Mouse (Mus musculus) stomach, postnatal 0 days (tissue): ENCODE data around the gene Tspan32. TPM values are rescaled to one million over a fixed set of nuclear protein-coding genes. Genes with fewer than 3 reads are reported as not detected.

ENCODE experiments used
- ATAC-seq: fragments of 200-750 bp; cut with Nextera tagmentation; 2 replicates; pipeline ENCODE4 v1.8.0; 2017; ENCODE audit not compliant: low FRiP score, low TSS enrichment
- DNase-seq: peaks from one replicate; pipeline ENCODE4 v3.0.0-alpha.2; 2016; ENCODE audit warnings: low spot score
- H3K27ac ChIP-seq: fragments of 300-500 bp; sonication (generic); replicated peaks from 2 replicates; pipeline ENCODE4 v1.5.1; 2014; ENCODE audit warnings: mild to moderate bottlenecking, control low read depth
- H3K27me3 ChIP-seq: fragments of 300-500 bp; sonication (generic); 2 replicates; pipeline ENCODE4 v1.6.1; 2014; ENCODE audit warnings: low read length; ENCODE audit not compliant: control insufficient read depth, insufficient read depth
- H3K36me3 ChIP-seq: fragments of 300-500 bp; sonication (generic); 2 replicates; pipeline ENCODE4 v1.6.1; 2014; ENCODE audit warnings: low read length, mixed read lengths; ENCODE audit not compliant: control insufficient read depth, insufficient read depth
- H3K4me1 ChIP-seq: fragments of 300-500 bp; sonication (generic); replicated peaks from 2 replicates; pipeline ENCODE4 v1.6.1; 2014; ENCODE audit warnings: antibody characterized with exemption; ENCODE audit not compliant: control insufficient read depth, insufficient read depth
- H3K4me2 ChIP-seq: fragments of 300-500 bp; sonication (generic); replicated peaks from 2 replicates; pipeline ENCODE4 v1.6.1; 2014; ENCODE audit warnings: low read depth, mild to moderate bottlenecking, control low read depth, moderate library complexity
- H3K4me3 ChIP-seq: fragments of 300-500 bp; sonication (generic); 2 replicates; pipeline ENCODE4 v1.5.1; 2014; ENCODE audit warnings: low read depth, low read length, control low read depth
- H3K9ac ChIP-seq: fragments of 300-500 bp; sonication (generic); 2 replicates; pipeline ENCODE4 v1.6.1; 2014; ENCODE audit warnings: mild to moderate bottlenecking, low read length, control low read depth, mixed read lengths
- H3K9me3 ChIP-seq: fragments of 300-500 bp; sonication (generic); 2 replicates; pipeline ENCODE4 v1.6.1; 2016; ENCODE audit warnings: low read length; ENCODE audit not compliant: control insufficient read depth
- CTCF ChIP-seq: IDR thresholded peaks from 2 replicates; pipeline ENCODE4 v1.5.1; 2016; ENCODE audit warnings: antibody characterized with exemption, low read depth, mild to moderate bottlenecking, moderate library complexity
- EP300 ChIP-seq: optimal IDR thresholded peaks from 2 replicates; pipeline ENCODE3; 2016; ENCODE audit warnings: antibody characterized with exemption
- whole genome bisulfite sequencing: fragments of 180-500 bp; shearing (Covaris S2); extraction: QIAGEN DNeasy Blood & Tissue Kit; methylation state at CpG from one replicate; pipeline ENCODE4 v1.1.7; 2014; 5-methylcytosine and 5-hydroxymethylcytosine counted together
- polyA plus RNA-seq: library from polyadenylated mRNA; unstranded; fragments of >200 nt; fragmentation: Nextera tagmentation; extraction: Ambion mirVana; gene quantifications from 2 replicates; pipeline ENCODE4 v1.2.1, GENCODE M21; 2015

The Tspan32 gene
- polyA plus RNA-seq, 1 experiment from 2014 or later: 0.61 TPM

DNA sequence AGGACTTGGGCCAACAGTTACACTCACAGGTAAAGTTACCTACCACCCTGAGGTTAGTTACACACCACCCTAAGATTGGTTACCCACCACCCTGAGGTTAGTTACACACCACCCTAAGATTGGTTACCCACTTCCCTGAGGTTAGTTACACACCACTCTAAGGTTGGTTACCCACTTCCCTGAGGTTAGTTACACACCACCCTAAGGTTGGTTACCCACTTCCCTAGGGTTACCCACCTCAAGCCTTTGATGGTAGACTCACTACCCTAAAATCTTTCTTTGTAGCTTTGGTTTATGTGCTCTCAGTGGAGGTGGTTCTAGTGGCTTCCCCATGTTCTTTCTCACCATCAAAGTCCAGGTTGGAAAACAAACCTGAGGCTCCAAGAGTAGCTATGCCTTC is 9.8 kb upstream of the Tspan32 start:
- no peak for TF ChIP-seq CTCF
- TF ChIP-seq EP300: no peak
- Histone ChIP-seq H3K9ac (no peak overlapping the region), H3K4me3 (no peak overlapping the region), H3K4me1 (no peaks in the 10 kb centered on the region), H3K27ac (no peak overlapping the region), H3K27me3 (no peaks in the 10 kb centered on the region), H3K36me3 (no peaks in the 10 kb centered on the region), H3K9me3 (no peaks in the 10 kb centered on the region), H3K4me2 (no peak overlapping the region)
- ATAC-seq: no peak
- DNase-seq: no peak

DNA sequence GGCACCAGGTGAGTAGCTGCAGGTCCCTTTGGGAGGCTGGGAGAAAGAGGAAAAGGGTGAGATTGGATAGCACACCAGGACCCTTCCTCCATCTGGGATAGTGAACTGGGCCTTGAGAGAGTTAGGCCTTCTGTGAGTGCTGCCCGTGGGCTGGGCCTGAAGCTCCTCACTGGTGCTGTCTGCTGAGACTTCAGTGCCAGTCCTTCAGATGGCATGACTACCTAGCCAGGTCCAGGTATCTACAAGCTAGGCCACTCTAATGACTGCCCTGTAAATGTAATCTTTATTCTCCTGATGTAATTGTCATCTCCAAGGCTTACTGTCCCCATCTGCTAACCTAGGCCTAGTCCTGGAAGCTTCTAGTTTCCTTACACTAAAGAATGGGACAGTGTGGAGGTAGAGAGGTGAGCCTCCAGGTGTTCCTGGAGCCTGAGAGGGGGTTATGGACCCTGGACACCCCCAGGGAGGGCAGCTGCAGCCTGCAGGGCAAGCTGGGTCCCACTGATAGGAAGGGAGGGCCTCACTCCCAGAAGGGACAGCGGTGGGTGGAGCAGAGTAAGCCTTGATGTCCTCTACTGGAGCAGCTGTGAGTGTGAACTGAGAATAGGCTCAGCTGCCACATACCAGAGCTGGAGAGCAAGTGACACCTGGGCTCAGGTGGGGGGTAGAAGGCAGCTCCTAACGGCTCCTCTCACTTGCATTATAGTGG is 9.1 kb upstream of the Tspan32 start:
- Histone ChIP-seq H3K4me3 (no peak overlapping the region), H3K36me3 (no peaks in the 10 kb centered on the region), H3K4me2 (no peak overlapping the region), H3K27ac (no peak overlapping the region), H3K27me3 (no peaks in the 10 kb centered on the region), H3K9me3 (no peaks in the 10 kb centered on the region), H3K9ac (no peak overlapping the region), H3K4me1 (no peaks in the 10 kb centered on the region)
- ATAC-seq (no peak), DNase-seq (no peak)
- TF ChIP-seq CTCF (no peak), EP300 (no peak)
- 59% methylated on average over 3 of the region's 3 CpGs for WGBS

- ATAC-seq (no peak), DNase-seq (no peak)
- H3K9me3 ChIP-seq: no peaks in the 10 kb centered on the region
- H3K4me3 ChIP-seq: no peak overlapping the region
- TF ChIP-seq EP300 (no peak), CTCF (no peak)
- no peaks in the 10 kb centered on the region for H3K36me3 ChIP-seq
- H3K4me2 ChIP-seq: no peak overlapping the region
- H3K4me1 ChIP-seq: no peaks in the 10 kb centered on the region
- no peak overlapping the region for H3K27ac ChIP-seq
- H3K27me3 ChIP-seq: no peaks in the 10 kb centered on the region
- WGBS: 78% methylated on average over 2 of the region's 2 CpGs
- no peak overlapping the region for H3K9ac ChIP-seq
Measured at GRCm38 (mm10) chr7:142996998-142997397, 7.8 kb upstream of the Tspan32 start.

DNA sequence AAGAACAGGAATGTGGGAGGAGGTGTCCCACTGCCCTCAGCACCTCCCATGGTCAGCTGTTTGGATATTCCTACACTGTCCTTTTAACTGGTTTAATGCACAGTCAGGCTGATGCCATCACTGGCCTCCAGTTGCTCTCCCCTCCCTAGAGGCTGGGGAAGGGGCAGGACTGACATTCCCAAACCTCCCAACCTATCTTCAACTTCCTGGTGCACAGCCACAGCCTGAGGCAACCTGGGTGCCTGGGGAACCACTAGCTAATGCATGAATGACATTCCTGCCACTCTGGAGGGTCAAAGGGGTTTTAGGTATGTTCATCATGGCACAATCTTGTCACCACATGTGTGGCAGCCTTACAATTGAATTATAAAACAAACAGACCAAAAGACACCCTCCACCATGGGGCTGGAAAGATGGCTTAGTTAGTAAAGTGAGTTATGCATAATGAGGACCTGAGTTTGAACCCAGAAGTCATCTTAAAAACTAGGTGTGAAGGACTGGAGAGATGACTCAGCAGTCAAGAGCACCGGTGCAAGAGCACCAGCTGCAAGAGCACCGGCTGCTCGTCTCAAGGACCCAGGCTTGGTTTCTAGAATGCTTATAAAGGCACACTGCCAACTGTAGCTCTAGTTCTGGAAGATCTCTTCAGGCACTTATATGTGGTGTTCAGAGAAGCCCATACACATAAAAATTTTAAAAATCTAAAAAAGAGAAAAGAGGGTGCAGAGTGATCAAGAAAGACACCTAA is 7.3 kb upstream of the Tspan32 start:
- Histone ChIP-seq H3K4me3 (no peak overlapping the region), H3K9me3 (no peaks in the 10 kb centered on the region), H3K27me3 (no peaks in the 10 kb centered on the region), H3K4me1 (no peaks in the 10 kb centered on the region), H3K27ac (no peak overlapping the region), H3K9ac (no peak overlapping the region), H3K36me3 (no peaks in the 10 kb centered on the region), H3K4me2 (no peak overlapping the region)
- DNase-seq (no peak), ATAC-seq (no peak)
- TF ChIP-seq CTCF (no peak), EP300 (no peak)
- 10% methylated on average over 3 of the region's 3 CpGs for WGBS

- H3K36me3 ChIP-seq: no peaks in the 10 kb centered on the region
- no peaks in the 10 kb centered on the region for H3K9me3 ChIP-seq
- no peak overlapping the region for H3K9ac ChIP-seq
- H3K27ac ChIP-seq: no peak overlapping the region
- H3K4me2 ChIP-seq: no peak overlapping the region
- TF ChIP-seq CTCF (peak; percentile 79), EP300 (no peak)
- H3K27me3 ChIP-seq: no peaks in the 10 kb centered on the region
- peak; percentile 44; the same call in 1 of the 2 replicates for ATAC-seq
- peak; percentile 71 for DNase-seq
- no peaks in the 10 kb centered on the region for H3K4me1 ChIP-seq
- 23% methylated on average over 3 of the region's 3 CpGs for WGBS
- H3K4me3 ChIP-seq: no peak overlapping the region
Measured at GRCm38 (mm10) chr7:143002679-143003078, 2.2 kb upstream of the Tspan32 start.

DNA sequence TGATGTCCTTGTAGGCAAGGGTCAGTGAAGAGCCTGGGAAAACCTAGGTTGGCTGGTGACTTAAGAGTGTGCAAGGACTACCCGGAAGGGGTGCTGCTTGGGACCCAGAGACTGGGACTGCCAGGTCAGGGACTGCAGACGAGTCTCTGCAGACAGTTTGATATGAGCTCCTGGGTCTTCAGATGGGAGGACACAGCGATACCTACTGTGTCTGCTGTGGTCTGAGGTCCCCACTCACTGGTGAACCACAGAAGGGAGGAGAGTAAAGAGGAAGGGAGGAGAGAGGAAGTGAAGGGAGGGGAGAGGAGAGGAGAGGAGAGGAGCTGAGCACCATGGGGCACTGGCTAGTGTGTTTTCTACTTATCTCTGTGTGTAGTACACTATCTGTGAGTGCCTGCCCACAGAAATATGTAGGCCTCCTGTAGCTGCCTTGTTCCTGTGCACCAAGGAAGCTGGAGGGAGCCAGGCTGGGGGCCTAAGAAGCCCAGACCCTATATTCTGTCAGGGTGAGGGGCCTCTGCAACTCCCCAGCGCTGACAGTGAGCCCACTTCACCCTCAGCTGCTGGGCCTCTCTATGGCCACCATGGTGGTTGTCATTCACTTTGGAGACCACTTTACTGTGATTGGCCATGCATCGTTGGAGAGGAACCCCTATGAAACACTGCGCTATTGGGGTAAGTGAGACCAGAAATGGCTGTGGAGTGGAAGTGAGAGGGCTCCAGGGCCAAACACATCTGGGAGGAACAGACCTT is 674 bp downstream of the Tspan32 start:
- Histone ChIP-seq H3K4me3 (no peak overlapping the region), H3K27ac (no peak overlapping the region)

More for the DNA sequence above, 674 bp downstream of the Tspan32 start:
- no peaks in the 10 kb centered on the region for H3K9me3 ChIP-seq
- no peaks in the 10 kb centered on the region for H3K36me3 ChIP-seq
- DNase-seq: no peak
- WGBS: 85% methylated on average over 6 of the region's 6 CpGs
- no peak overlapping the region for H3K4me2 ChIP-seq
- TF ChIP-seq EP300: no peak
- no peak for TF ChIP-seq CTCF
- ATAC-seq: no peak
- H3K27me3 ChIP-seq: no peaks in the 10 kb centered on the region
- no peak overlapping the region for H3K9ac ChIP-seq
- H3K4me1 ChIP-seq: peaks cover 10% of the 10 kb centered on the region; the same call in 1 of the 2 replicates
